ENCODE assay signal across 23 mouse cellular contexts in the genomic region with DNA sequence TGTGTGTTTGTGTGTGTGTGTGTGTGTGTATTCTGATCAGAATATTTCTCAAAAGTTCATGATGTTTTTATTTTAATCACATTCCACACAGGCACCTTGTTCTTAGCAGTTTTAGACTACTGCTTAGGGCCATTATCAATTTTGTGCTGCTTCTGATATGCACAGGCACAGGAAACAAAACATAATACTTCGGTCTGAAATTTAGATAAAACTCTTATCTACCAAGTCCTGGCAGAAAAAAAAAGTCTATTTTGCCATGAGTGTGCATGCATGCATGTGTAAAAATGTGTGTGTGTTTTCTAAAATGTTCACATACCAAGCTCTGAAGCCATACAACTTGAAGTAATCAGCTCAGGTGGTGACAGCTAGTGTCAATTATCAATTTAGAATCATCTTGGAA. TPM values are rescaled to one million over a fixed set of nuclear protein-coding genes. Genes with fewer than 3 reads are reported as not detected.
"Had no signal": no experiment of that assay in that cellular context is flagged by ENCODE, and none has a peak within 500 bp of the region (broad histone marks: within the 10 kb centered on the region; RNA-seq: fewer than 3 reads in every experiment).

No protein-coding gene starts in this region.

- H3K36me3 ChIP-seq: neural tube, embryonic 13.5 days; neural tube, embryonic 15.5 days; stomach, embryonic 15.5 days had no signal

- H3K9me3 ChIP-seq: neural tube, embryonic 13.5 days; neural tube, embryonic 15.5 days; stomach, embryonic 15.5 days had no signal

- H3K27ac ChIP-seq: neural tube, embryonic 13.5 days; neural tube, embryonic 15.5 days; stomach, embryonic 15.5 days; stomach, postnatal 0 days had no signal

- H3K4me1 ChIP-seq: neural tube, embryonic 13.5 days; neural tube, embryonic 15.5 days; stomach, embryonic 15.5 days had no signal

- H3K4me3 ChIP-seq: neural tube, embryonic 13.5 days; neural tube, embryonic 15.5 days; stomach, embryonic 15.5 days had no signal

- DNase-seq: retina, postnatal 1 day; right cerebral cortex, adult 18-20 months; right cerebral cortex, postnatal 14 days; right cerebral cortex, postnatal 25 days; right cerebral cortex, postnatal 4 days; spleen, adult 18-20 months; thymus, adult 18-20 months; thymus, adult 2 months; thymus, postnatal 14 days; thymus, postnatal 25 days; thymus, postnatal 36 days; thymus, postnatal 4 days had no signal

- H3K27me3 ChIP-seq: neural tube, embryonic 13.5 days; neural tube, embryonic 15.5 days; stomach, embryonic 15.5 days had no signal

- H3K4me2 ChIP-seq: neural tube, embryonic 13.5 days; neural tube, embryonic 15.5 days; stomach, embryonic 15.5 days had no signal

- H3K9ac ChIP-seq: neural tube, embryonic 13.5 days; neural tube, embryonic 15.5 days; stomach, embryonic 15.5 days had no signal

RNA-seq across cellular contexts. Expression of a gene that starts 14.3 kb away (rescaled TPM):
- total RNA-seq: neutrophil, adult 5-6 weeks had no signal
- polyA plus RNA-seq: spleen, adult 2 months had no signal

RNA-seq across cellular contexts. Expression of a gene that starts 21.7 kb away (rescaled TPM):
- total RNA-seq: neutrophil, adult 5-6 weeks had no signal
- polyA plus RNA-seq: neural tube, embryonic 15.5 days; small intestine, adult 2 months; spleen, adult 2 months; stomach, embryonic 14.5 days; stomach, embryonic 15.5 days; stomach, embryonic 16.5 days; stomach, postnatal 0 days; thymus, adult 2 months; thymus, postnatal 0 days; urinary bladder, adult 2 months had no signal
